Mouse (Mus musculus) MEL (cell line): ENCODE data around the gene Ddx49.

Experiments used
- CHD1 ChIP-seq: IDR thresholded peaks from 2 replicates; pipeline ENCODE4 v1.6.1; 2012; ENCODE audit warnings: low read depth, mild to moderate bottlenecking, inconsistent platforms, low read length, improper control_type of control experiment
- CTCF ChIP-seq, 3 experiments: IDR thresholded peaks in 2 of 3; conservative IDR thresholded peaks in 1 of 3; 2 replicates each; pipeline ENCODE4 v1.5.1; 2011 to 2012; ENCODE audit warnings: low read length in 3 of 3, low read depth in 2 of 3, mild to moderate bottlenecking in 2 of 3, improper control_type of control experiment in 1 of 3, inconsistent platforms in 1 of 3, mixed read lengths in 1 of 3, moderate library complexity in 1 of 3; ENCODE audit not compliant: control insufficient read depth in 1 of 3, insufficient read depth in 1 of 3, poor library complexity in 1 of 3, severe bottlenecking in 1 of 3
- EP300 ChIP-seq, 2 experiments: IDR thresholded peaks; 2 replicates each; pipeline ENCODE4 v1.6.1; 2011; ENCODE audit warnings: improper control_type of control experiment in 2 of 2, low read length in 2 of 2, low read depth in 1 of 2, mild to moderate bottlenecking in 1 of 2
- GATA1 ChIP-seq: IDR thresholded peaks from 2 replicates; pipeline ENCODE4 v1.6.1; 2011; ENCODE audit warnings: low read depth, low read length, improper control_type of control experiment
- KAT2A ChIP-seq: conservative IDR thresholded peaks from 2 replicates; pipeline ENCODE4 v1.6.1; 2012; ENCODE audit warnings: low read depth, low read length, improper control_type of control experiment, inconsistent platforms
- MAX ChIP-seq: IDR thresholded peaks from 2 replicates; pipeline ENCODE4 v1.6.1; 2011; ENCODE audit warnings: low read length, improper control_type of control experiment
- MAZ ChIP-seq: IDR thresholded peaks from 2 replicates; pipeline ENCODE4 v1.6.1; 2012; ENCODE audit warnings: low read depth, mild to moderate bottlenecking, inconsistent platforms, low read length, improper control_type of control experiment
- MXI1 ChIP-seq: IDR thresholded peaks from 2 replicates; pipeline ENCODE4 v1.6.1; 2011; ENCODE audit warnings: mild to moderate bottlenecking, low read depth, low read length, improper control_type of control experiment
- MYB ChIP-seq: IDR thresholded peaks from 2 replicates; pipeline ENCODE4 v1.6.1; 2011; ENCODE audit warnings: mild to moderate bottlenecking, low read depth, low read length, improper control_type of control experiment
- POLR2A ChIP-seq, 2 experiments: IDR thresholded peaks; 2 replicates each; pipeline ENCODE4 v1.6.1; 2011 to 2012; ENCODE audit warnings: low read length in 2 of 2, mild to moderate bottlenecking in 2 of 2, control low read depth in 1 of 2, improper control_type of control experiment in 1 of 2, low read depth in 1 of 2, moderate library complexity in 1 of 2; ENCODE audit not compliant: control insufficient read depth in 1 of 2, insufficient read depth in 1 of 2, poor library complexity in 1 of 2
- USF1 ChIP-seq: IDR thresholded peaks from 2 replicates; pipeline ENCODE4 v1.6.1; 2014; ENCODE audit warnings: low read depth, mild to moderate bottlenecking, inconsistent platforms, low read length, improper control_type of control experiment, moderate library complexity

- TF ChIP-seq MYB: no peak
- TF ChIP-seq MXI1: no peak
- TF ChIP-seq MAZ: no peak
- TF ChIP-seq CTCF (IDR thresholded peaks at IDR 0.05 in 2 of 3, conservative IDR thresholded peaks at IDR 0.05 in 1 of 3; ENCODE audit: control insufficient read depth in 1 of 3, insufficient read depth in 1 of 3, low read depth in 2 of 3, low read length in 3 of 3, poor library complexity in 1 of 3, severe bottlenecking in 1 of 3): no peak
- TF ChIP-seq POLR2A (IDR thresholded peaks at IDR 0.05; ENCODE audit: control insufficient read depth in 1 of 2, insufficient read depth in 1 of 2, low read depth in 1 of 2, low read length in 2 of 2, poor library complexity in 1 of 2): 0 out of 4 replicates have a peak, but pooled peaks of 1 of the 2 experiments have one; percentile 27
- no peak for TF ChIP-seq GATA1
- no peak for TF ChIP-seq USF1
- TF ChIP-seq KAT2A: no peak
- TF ChIP-seq EP300 (IDR thresholded peaks at IDR 0.05; ENCODE audit: low read depth in 1 of 2, low read length in 2 of 2): no peak
- TF ChIP-seq CHD1: no peak
- TF ChIP-seq MAX: no peak
Observed at GRCm38 (mm10) chr8:70329124-70329834, 27.0 kb upstream of the Ddx49 start, which contains the start of gene Gdf1.
